Mouse (Mus musculus): Measurements from ENCODE around the gene Gse1.

GRCm38 (mm10) chr8:120202546-120202945 is 25.7 kb upstream of the Gse1 start:
- TF ChIP-seq CTCF (IDR thresholded peaks at IDR 0.05; ENCODE audit: borderline replicate concordance, extremely low read depth, insufficient read depth, insufficient read length): no peak
- no peak for TF ChIP-seq POLR2A (IDR thresholded peaks at IDR 0.05; ENCODE audit: borderline replicate concordance, extremely low read depth, insufficient read depth, insufficient read length, poor library complexity, severe bottlenecking)

All from brain, embryonic 14.5 days (tissue).